Mouse (Mus musculus) spleen, adult 2 months (tissue): ENCODE results near the gene Pm20d2.
A peak's percentile ranks its signal among the peaks of the same experiment; 100 is the strongest.

ENCODE experiments used
- CTCF ChIP-seq: fragments of 200-500 bp; IDR thresholded peaks from 2 replicates; pipeline ENCODE4 v1.5.1; 2011; ENCODE audit warnings: mild to moderate bottlenecking, inconsistent platforms; ENCODE audit not compliant: insufficient read depth, insufficient read length, insufficient replicate concordance; ENCODE audit errors: extremely low read depth
- POLR2A ChIP-seq: fragments of 200-500 bp; IDR thresholded peaks from 2 replicates; pipeline ENCODE4 v1.6.1; 2011; ENCODE audit warnings: low read depth, low read length, inconsistent platforms

DNA sequence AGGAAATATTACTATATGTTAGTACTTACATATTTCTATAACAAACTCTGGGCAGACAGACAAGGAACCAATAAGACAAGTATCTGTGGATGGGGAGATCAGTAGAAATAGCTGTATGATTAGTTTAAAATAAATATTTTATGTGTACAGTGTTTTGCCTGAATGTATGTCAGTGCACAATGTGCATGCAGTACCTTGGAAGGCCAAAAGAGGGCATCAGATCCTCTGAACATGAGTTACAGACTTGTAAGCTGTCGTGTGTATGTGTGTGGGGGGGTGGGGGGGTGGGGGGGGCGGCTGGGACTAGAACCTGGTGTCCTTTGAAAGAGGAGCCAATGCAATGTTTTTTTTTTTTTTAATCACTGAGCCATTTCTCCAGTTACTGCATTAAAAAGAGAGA, 41.7 kb downstream of the Pm20d2 start:
- TF ChIP-seq CTCF = peak; percentile 30; the same call in 1 of the 2 replicates
- no peak for TF ChIP-seq POLR2A
